Mouse (Mus musculus): ENCODE results near the gene Galc.

- TF ChIP-seq POLR2A (IDR thresholded peaks at IDR 0.05; ENCODE audit: extremely low read depth, insufficient read depth, low read length) (no peak), CTCF (IDR thresholded peaks at IDR 0.05; ENCODE audit: low read depth, low read length) (no peak)
Observed at GRCm38 (mm10) chr12:98227037-98227436, 32.2 kb downstream of the Galc start.
